Mouse (Mus musculus): ENCODE results near the gene Pin1rt1.

Gene Pin1rt1

DNA sequence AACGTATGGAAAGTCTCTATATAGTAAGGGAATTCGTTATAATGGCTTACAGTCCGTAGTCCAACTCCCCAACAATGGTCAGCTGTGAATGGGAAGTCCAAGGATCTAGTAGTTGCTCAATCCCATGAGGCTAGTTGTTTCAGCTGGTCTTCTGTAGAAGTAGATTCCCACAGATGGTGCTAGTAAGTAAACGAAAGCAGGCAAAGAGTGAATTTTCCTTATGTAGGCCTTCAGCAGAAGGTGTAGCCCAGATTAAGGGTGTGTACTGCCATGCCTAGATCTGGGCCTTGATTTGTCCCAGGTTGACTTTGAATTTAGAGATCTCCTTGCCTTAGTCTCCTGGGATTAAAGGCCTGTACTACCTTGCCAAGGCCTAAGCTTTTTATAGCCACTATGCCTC, at the start of gene Pin1rt1:
TSS of gene Pin1rt1 (minus strand) at position 101 of the 400 bp plus-strand sequence.
- no peak for DNase-seq

DNA sequence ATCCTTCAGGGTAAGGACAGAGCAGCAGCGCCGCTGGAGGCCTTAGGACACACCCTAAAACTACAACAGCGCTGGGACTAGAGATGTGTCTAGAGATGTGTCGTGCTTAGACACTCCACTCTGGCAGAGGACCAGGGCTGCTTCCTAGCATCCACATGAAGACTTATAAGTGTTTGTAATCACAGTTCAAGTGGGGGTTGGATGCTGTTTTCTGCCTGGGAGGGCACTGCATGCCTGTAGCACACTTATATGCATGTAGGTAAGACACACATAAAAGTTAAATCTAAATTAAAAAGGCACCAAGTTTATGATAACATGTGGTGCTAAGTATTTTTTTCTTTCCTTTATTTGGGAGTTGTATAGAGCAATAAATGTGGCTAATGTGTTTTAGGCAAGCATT, 47.8 kb upstream of the Pin1rt1 start:
- no peak for DNase-seq

- DNase-seq, result no peak
Measured at GRCm38 (mm10) chr2:104763134-104763703, 47.0 kb upstream of the Pin1rt1 start.

DNA sequence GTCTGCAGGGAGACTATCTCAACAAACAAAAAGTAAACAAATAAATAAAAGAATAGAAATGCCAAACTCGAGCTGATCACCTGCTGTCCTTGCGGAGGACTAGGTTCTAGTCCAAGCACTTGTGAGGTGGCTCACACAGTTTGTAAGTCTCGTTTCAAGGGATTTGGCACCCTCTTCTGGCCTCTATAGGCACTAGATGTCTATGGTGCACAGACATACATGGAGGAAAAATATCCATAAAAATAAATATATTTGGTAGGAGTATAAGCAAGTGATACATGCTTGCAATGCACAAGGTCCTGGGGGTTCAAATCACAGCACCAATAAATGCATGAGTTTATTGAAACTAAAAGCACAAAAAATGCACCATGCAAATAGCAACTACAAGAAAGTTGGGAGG, 34.4 kb upstream of the Pin1rt1 start:
- no peak for DNase-seq

- no peak for DNase-seq
Measured at GRCm38 (mm10) chr2:104748652-104749183, 32.5 kb upstream of the Pin1rt1 start.

- DNase-seq, result no peak
Measured at GRCm38 (mm10) chr2:104746251-104746650, 30.1 kb upstream of the Pin1rt1 start.

DNA sequence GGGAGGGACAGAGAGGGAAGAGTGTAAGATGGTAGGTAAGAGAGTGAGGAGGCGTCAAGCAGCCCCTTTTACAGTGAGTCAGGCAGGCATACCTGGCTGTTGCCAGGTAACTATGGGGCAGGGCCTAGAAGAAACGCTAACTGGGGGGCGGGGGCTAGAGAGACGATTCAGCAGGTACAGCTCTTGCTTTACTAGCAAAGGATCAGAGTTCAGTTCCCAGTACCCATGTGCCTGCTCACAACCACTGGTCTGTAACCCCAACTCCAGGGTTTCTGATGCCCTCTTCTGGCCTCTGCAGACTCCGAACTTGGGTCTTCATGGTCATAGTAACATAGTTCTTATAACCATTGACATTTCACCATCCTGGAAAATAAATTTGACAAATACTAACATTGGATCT, 27.8 kb upstream of the Pin1rt1 start:
- no peak for DNase-seq

- no peak for DNase-seq
Measured at GRCm38 (mm10) chr2:104743160-104743559, 27.0 kb upstream of the Pin1rt1 start.

DNA sequence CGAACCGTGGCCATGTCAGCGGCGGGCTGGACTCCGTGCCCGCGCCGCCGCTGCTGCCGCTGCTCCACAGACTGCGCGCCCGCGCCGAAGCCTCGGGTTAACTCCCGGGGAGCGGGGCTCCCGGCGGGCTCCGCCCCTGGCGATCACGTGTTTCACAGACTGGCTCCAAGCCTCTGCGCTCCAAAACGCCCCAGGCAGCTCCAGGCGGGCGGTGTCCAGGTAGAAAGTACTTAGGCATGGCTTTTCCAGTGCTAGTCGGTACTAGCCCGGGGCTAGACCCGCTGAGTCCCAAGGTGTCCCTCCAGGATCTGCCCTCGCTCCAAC, 26.5 kb upstream of the Pin1rt1 start, which contains the start of gene Depdc7:
TSS of gene Depdc7 (minus strand) at position 138 of the 324 bp plus-strand sequence.
- DNase-seq, result peak; percentile 78

- DNase-seq, result no peak
Measured at GRCm38 (mm10) chr2:104741896-104742740, 25.9 kb upstream of the Pin1rt1 start.

GRCm38 (mm10) chr2:104741015-104741758, 25.0 kb upstream of the Pin1rt1 start:
- no peak for DNase-seq

GRCm38 (mm10) chr2:104740248-104740949, 24.2 kb upstream of the Pin1rt1 start:
- no peak for DNase-seq

GRCm38 (mm10) chr2:104739691-104740090, 23.5 kb upstream of the Pin1rt1 start:
- no peak for DNase-seq

GRCm38 (mm10) chr2:104736241-104736640, 20.1 kb upstream of the Pin1rt1 start:
- no peak for DNase-seq

GRCm38 (mm10) chr2:104732562-104733256, 16.5 kb upstream of the Pin1rt1 start:
- no peak for DNase-seq

DNA sequence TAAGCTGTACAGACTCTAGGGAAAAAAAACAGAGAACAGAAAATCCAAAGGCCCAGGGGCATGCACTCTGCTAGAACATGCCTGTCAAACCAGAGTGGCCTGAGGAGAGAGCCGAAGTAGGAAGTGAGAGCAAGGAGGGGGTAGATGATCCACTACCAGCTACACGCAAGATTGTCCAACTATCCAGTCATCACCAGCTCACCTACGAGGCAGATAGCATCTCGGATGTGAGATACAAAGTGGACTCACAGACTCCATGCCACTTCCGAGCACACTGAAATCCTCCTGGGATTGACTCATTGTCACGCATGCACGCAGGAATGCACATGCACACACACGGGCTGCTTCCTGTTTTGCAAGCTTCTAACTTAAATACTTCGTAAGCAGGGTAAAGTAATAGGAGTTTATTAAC, 15.9 kb upstream of the Pin1rt1 start:
- DNase-seq, result peak; percentile 38

DNA sequence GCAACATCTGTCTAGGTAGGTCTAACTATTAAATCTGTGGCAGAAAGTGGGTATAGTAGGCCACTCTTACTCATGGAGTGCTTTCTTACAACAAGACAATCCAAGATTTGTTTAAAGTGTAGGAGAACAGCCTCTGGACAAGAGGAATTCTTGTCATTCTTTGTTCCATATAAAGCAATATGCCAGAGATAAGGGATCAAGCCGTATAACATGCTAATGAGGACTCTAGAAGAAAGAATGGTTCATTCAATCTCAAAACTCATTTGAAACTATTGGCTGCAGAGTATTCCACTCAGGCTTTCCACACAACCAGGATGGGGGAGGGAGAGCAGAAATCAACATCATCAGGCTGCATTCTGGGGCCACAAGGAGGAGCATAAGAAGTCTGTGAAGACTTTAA, 11.2 kb upstream of the Pin1rt1 start:
- DNase-seq, result no peak

DNA sequence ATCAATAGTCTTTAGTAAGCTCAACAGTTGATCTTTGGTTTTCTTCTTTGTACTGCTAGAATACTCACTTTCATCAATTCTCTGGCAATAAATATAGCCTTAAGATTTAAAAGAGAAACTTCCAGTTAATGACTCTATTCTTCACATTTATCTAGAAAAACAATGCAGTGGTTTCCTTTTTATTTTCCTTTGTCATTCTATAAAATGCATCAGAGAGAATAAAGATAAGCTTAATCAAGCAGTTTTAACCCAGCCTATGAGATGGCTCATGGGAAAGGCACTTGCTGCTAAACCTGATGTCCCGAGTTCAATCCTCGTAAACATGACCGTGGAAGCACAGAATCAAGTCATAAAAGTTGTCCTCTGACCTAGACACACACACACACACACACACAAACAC, 5.8 kb upstream of the Pin1rt1 start:
- DNase-seq, result no peak

GRCm38 (mm10) chr2:104717827-104718226, 1.6 kb upstream of the Pin1rt1 start:
- no peak for DNase-seq

- no peak for DNase-seq
Measured at GRCm38 (mm10) chr2:104717231-104717735, 1.1 kb upstream of the Pin1rt1 start.

- DNase-seq, result no peak
Measured at GRCm38 (mm10) chr2:104714254-104714691, 1.9 kb downstream of the Pin1rt1 start.

- DNase-seq, result no peak
Measured at GRCm38 (mm10) chr2:104712486-104712809, 3.7 kb downstream of the Pin1rt1 start.

Measured in layer of hippocampus, adult 9-11 months (tissue).